Mouse (Mus musculus) limb, embryonic 14.5 days (tissue): ENCODE measurements at regions not wholly inside any gene's neighbourhood (a gene's known extent, or its start where the extent isn't known, plus 50 kb on each side); places are given as distances from the start of the nearest gene placed in this dataset.

Source experiments
- ATAC-seq: fragments of 200-750 bp; cut with Nextera tagmentation; 2 replicates; pipeline ENCODE4 v1.8.0; 2017; ENCODE audit warnings: low read depth, moderate number of reproducible peaks, moderate TSS enrichment; ENCODE audit not compliant: low FRiP score
- DNase-seq: peaks from one replicate; pipeline ENCODE4 v3.0.0-alpha.2; 2015; ENCODE audit warnings: low spot score
- H3K27ac ChIP-seq: fragments of 300-500 bp; sonication (generic); replicated peaks from 2 replicates; pipeline ENCODE4 v1.5.1; 2014; ENCODE audit warnings: low read depth, mild to moderate bottlenecking, low read length, moderate library complexity, mixed read lengths
- H3K27me3 ChIP-seq: fragments of 300-500 bp; sonication (generic); 2 replicates; pipeline ENCODE4 v1.6.1; 2014; ENCODE audit warnings: low read length, mixed read lengths; ENCODE audit not compliant: control insufficient read depth, insufficient read depth
- H3K36me3 ChIP-seq: fragments of 300-500 bp; sonication (generic); 2 replicates; pipeline ENCODE4 v1.6.1; 2014; ENCODE audit warnings: mild to moderate bottlenecking, low read length, moderate library complexity, mixed read lengths; ENCODE audit not compliant: control insufficient read depth, insufficient read depth
- H3K4me1 ChIP-seq: fragments of 300-500 bp; sonication (generic); 2 replicates; pipeline ENCODE4 v1.6.1; 2014; ENCODE audit warnings: antibody characterized with exemption, low read length, mixed read lengths; ENCODE audit not compliant: control insufficient read depth, insufficient read depth
- H3K4me2 ChIP-seq: fragments of 300-500 bp; sonication (generic); replicated peaks from 2 replicates; pipeline ENCODE4 v1.6.1; 2014; ENCODE audit warnings: low read depth, mild to moderate bottlenecking, low read length, moderate library complexity; ENCODE audit not compliant: severe bottlenecking
- H3K4me3 ChIP-seq: fragments of 300-500 bp; sonication (generic); replicated peaks from 2 replicates; pipeline ENCODE4 v1.5.1; 2014; ENCODE audit warnings: low read length
- H3K9ac ChIP-seq: fragments of 300-500 bp; sonication (generic); 2 replicates; pipeline ENCODE4 v1.6.1; 2014; ENCODE audit warnings: mild to moderate bottlenecking, low read depth, low read length, moderate library complexity; ENCODE audit not compliant: severe bottlenecking
- H3K9me3 ChIP-seq: fragments of 300-500 bp; sonication (generic); 2 replicates; pipeline ENCODE4 v1.6.1; 2016; ENCODE audit warnings: low read length; ENCODE audit not compliant: control insufficient read depth
- POLR2A ChIP-seq: fragments of 200-500 bp; IDR thresholded peaks from 2 replicates; pipeline ENCODE4 v1.8.0; 2012; ENCODE audit warnings: inconsistent platforms, mild to moderate bottlenecking, moderate library complexity, borderline replicate concordance; ENCODE audit not compliant: insufficient read depth, insufficient read length; ENCODE audit errors: extremely low read depth
- WGBS: fragments of 180-500 bp; shearing (Covaris S2); extraction: QIAGEN DNeasy Blood & Tissue Kit; methylation state at CpG from one replicate; pipeline ENCODE4 v1.1.7; 2014; 5-methylcytosine and 5-hydroxymethylcytosine counted together

DNA sequence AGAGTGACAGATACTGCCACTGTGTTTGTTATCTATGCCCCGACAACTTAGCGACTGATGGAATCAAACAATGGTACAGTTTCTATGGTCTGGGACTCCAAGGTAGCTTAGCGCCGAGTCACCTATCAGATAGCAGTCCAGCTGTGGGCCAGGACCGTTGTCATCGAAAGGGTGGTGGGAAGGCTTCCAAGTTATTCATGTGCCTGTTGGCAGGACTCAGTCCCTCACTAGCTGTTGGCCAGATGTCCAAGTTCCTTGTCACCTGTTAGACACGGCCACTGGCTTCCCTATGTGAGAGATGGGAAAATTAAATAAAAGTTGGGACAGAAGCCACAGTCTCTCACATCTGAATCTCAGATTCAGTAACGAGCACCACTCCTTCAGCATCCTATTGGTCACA lies 150.1 kb downstream of the BC067074 start:
- 90% methylated on average over 8 of the region's 8 CpGs for WGBS
- Histone ChIP-seq H3K27ac (no peak overlapping the region), H3K27me3 (no peaks in the 10 kb centered on the region), H3K4me3 (no peak overlapping the region), H3K4me1 (0 out of 2 replicates have a peak, but pooled peaks cover 3% of the 10 kb centered on the region), H3K9ac (no peak overlapping the region), H3K36me3 (no peaks in the 10 kb centered on the region), H3K4me2 (no peak overlapping the region), H3K9me3 (no peaks in the 10 kb centered on the region)
- ATAC-seq (no peak), DNase-seq (no peak)
- TF ChIP-seq POLR2A, result no peak

DNA sequence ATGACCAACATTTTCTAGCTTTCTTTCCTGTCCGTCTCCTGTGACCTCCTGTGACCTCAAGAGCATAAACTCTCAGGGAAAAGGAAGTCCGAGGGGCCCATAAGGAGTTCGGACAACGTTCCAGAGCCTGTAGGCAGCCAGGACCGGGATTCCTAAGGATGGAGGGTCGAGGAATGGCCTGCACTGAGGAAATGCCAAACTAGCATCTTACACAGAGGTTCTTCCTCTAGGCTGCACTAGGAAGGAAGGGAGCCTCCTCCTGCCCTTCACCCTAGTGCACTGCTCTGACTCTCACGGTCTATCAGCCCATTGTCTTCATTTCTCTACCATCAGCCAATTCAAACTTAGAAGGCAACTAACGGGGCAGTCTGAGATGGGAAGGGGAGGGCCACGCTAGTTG lies 149.2 kb downstream of the BC067074 start:
- no peak for DNase-seq

DNA sequence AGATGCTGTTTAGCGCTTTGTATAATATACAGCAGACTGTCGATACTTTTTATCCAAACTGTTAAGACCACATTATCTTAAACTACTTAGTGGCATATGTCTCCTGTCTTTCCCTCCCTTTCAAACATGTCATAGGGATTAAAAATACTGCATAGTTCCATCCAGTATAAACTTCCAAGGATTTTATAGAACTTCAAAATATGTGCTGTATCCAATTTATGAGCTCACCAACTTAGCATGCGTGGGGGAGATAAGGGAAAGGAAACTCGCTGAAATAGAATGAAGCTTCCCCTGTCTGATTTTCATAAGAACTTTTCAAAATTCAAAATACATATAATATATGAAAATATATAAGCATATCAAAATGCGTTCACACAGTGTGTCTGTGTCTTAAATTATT lies 147.2 kb downstream of the BC067074 start:
- DNase-seq, result no peak
- Histone ChIP-seq H3K4me1 (0 out of 2 replicates have a peak, but pooled peaks cover 3% of the 10 kb centered on the region), H3K4me3 (no peak overlapping the region), H3K36me3 (no peaks in the 10 kb centered on the region), H3K27ac (no peak overlapping the region), H3K9ac (no peak overlapping the region), H3K27me3 (no peaks in the 10 kb centered on the region), H3K4me2 (no peak overlapping the region), H3K9me3 (no peaks in the 10 kb centered on the region)
- WGBS, result 84% methylated on average over 5 of the region's 5 CpGs
- ATAC-seq, result no peak
- TF ChIP-seq POLR2A, result no peak

More for the DNA sequence above, 149.2 kb downstream of the BC067074 start:
- H3K4me1 ChIP-seq, result 0 out of 2 replicates have a peak, but pooled peaks cover 3% of the 10 kb centered on the region
- no peak overlapping the region for H3K4me2 ChIP-seq
- no peak overlapping the region for H3K4me3 ChIP-seq
- no peak overlapping the region for H3K9ac ChIP-seq
- no peaks in the 10 kb centered on the region for H3K9me3 ChIP-seq
- ATAC-seq, result no peak
- WGBS, result 61% methylated on average over 9 of the region's 9 CpGs
- H3K27me3 ChIP-seq, result no peaks in the 10 kb centered on the region
- TF ChIP-seq POLR2A, result no peak
- no peak overlapping the region for H3K27ac ChIP-seq
- H3K36me3 ChIP-seq, result no peaks in the 10 kb centered on the region

DNA sequence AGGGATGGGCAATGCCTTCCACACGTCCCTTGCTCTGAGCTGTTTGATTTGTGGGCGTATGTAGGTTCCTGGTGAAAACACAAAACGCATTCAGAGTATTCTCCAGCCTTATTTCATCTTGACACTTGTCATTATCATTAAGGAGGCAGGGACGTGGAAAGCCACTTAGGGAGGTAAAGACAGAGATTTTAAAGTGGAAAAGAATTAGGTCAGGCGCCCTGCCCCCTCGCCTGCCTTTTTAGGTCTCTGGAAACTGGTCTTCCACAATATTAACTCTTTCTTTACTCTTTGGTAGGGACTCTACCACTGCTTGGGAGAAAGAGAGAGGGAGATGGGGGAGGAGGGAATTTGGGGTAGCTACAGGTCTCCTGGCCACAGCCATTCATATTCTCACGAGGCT lies 146.6 kb downstream of the BC067074 start:
- Histone ChIP-seq H3K4me3 (no peak overlapping the region), H3K9ac (no peak overlapping the region), H3K27me3 (no peaks in the 10 kb centered on the region), H3K36me3 (no peaks in the 10 kb centered on the region), H3K4me1 (0 out of 2 replicates have a peak, but pooled peaks cover 3% of the 10 kb centered on the region), H3K4me2 (no peak overlapping the region), H3K27ac (no peak overlapping the region), H3K9me3 (no peaks in the 10 kb centered on the region)
- no peak for DNase-seq
- no peak for TF ChIP-seq POLR2A
- WGBS, result 32% methylated on average over 7 of the region's 7 CpGs
- ATAC-seq, result no peak

DNA sequence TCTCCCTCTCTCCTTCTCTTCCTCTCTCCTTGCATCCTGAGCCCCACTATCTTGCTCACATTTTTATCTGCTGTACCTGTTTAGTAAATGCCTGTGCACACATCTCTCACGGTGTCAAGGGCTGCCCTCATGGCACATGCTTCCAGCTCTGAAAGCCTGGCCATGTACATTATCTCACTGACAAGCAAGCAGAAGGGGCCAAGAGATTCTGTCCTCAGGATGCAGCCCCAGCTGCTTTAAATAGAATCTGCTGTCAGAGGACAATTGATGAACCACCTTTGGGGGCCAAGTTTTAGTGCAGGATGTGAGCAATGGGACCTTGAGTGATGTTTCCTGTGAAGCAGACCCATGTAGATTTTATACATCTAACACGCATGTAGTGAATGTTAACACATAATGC lies 145.9 kb downstream of the BC067074 start:
- H3K9ac ChIP-seq, result no peak overlapping the region
- no peak overlapping the region for H3K27ac ChIP-seq
- H3K4me2 ChIP-seq, result no peak overlapping the region
- WGBS, result 64% methylated on average over 2 of the region's 2 CpGs
- no peak for TF ChIP-seq POLR2A
- H3K4me3 ChIP-seq, result no peak overlapping the region
- DNase-seq, result no peak
- no peak for ATAC-seq
- no peaks in the 10 kb centered on the region for H3K36me3 ChIP-seq
- H3K4me1 ChIP-seq, result 0 out of 2 replicates have a peak, but pooled peaks cover 3% of the 10 kb centered on the region
- H3K27me3 ChIP-seq, result no peaks in the 10 kb centered on the region
- no peaks in the 10 kb centered on the region for H3K9me3 ChIP-seq

DNA sequence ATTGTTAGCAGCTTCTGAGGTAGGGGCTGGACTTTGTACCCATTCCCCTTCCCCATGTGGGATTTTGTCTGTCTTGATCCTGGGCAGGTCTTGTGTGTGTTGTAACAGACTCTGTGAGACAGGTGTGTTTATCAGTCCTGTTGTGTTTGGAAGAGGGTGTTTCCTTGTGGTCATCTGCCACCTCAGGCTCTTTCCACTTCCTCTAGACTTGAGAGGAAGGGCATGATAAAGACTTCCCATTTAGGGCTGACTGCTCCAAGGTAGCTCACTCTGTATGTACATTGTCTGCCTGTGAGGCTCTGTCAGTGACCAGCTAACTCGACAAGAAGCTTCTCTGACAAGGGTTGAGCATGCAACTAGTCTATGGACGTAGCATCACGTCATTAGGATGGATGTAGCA lies 143.3 kb downstream of the BC067074 start:
- whole genome bisulfite sequencing, result 86% methylated on average over 3 of the region's 3 CpGs
- ATAC-seq, result no peak

More for the DNA sequence above, 143.3 kb downstream of the BC067074 start:
- Histone ChIP-seq H3K4me1 (0 out of 2 replicates have a peak, but pooled peaks cover 3% of the 10 kb centered on the region), H3K27ac (no peak overlapping the region), H3K4me3 (no peak overlapping the region), H3K27me3 (no peaks in the 10 kb centered on the region), H3K9me3 (no peaks in the 10 kb centered on the region), H3K4me2 (no peak overlapping the region), H3K36me3 (no peaks in the 10 kb centered on the region), H3K9ac (no peak overlapping the region)
- TF ChIP-seq POLR2A, result no peak
- no peak for DNase-seq
